Mouse (Mus musculus) stomach, embryonic 15.5 days (tissue): Measurements from ENCODE around the gene Hcn2. TPM values are rescaled to one million over a fixed set of nuclear protein-coding genes. Genes with fewer than 3 reads are reported as not detected.

Source experiments
- ATAC-seq: fragments of 200-750 bp; cut with Nextera tagmentation; 2 replicates; pipeline ENCODE4 v1.8.0; 2017; ENCODE audit warnings: low read depth, moderate number of reproducible peaks, moderate TSS enrichment; ENCODE audit not compliant: insufficient read depth, low FRiP score
- H3K27ac ChIP-seq: fragments of 300-500 bp; sonication (generic); 2 replicates; pipeline ENCODE4 v1.5.1; 2015; ENCODE audit warnings: mild to moderate bottlenecking, inconsistent platforms
- H3K27me3 ChIP-seq: fragments of 300-500 bp; sonication (generic); replicated peaks from 2 replicates; pipeline ENCODE4 v1.6.1; 2015; ENCODE audit warnings: inconsistent platforms
- H3K36me3 ChIP-seq: fragments of 300-500 bp; sonication (generic); 2 replicates; pipeline ENCODE4 v1.6.1; 2015; ENCODE audit warnings: inconsistent platforms
- H3K4me1 ChIP-seq: fragments of 300-500 bp; sonication (generic); 2 replicates; pipeline ENCODE4 v1.6.1; 2015; ENCODE audit warnings: inconsistent platforms
- H3K4me2 ChIP-seq: fragments of 300-500 bp; sonication (generic); 2 replicates; pipeline ENCODE4 v1.6.1; 2015; ENCODE audit warnings: mild to moderate bottlenecking, inconsistent platforms
- H3K4me3 ChIP-seq: fragments of 300-500 bp; sonication (generic); replicated peaks from 2 replicates; pipeline ENCODE4 v1.5.1; 2015; ENCODE audit warnings: inconsistent platforms
- H3K9ac ChIP-seq: fragments of 300-500 bp; sonication (generic); 2 replicates; pipeline ENCODE4 v1.6.1; 2015; ENCODE audit warnings: inconsistent platforms
- H3K9me3 ChIP-seq: fragments of 300-500 bp; sonication (generic); 2 replicates; pipeline ENCODE4 v1.6.1; 2016; ENCODE audit warnings: inconsistent platforms
- WGBS: fragments of 180-500 bp; shearing (Covaris S2); methylation state at CpG from one replicate; pipeline ENCODE4 v1.1.7; 2015; 5-methylcytosine and 5-hydroxymethylcytosine counted together
- polyA plus RNA-seq: library from polyadenylated mRNA; unstranded; fragments of >200 nt; fragmentation: Nextera tagmentation; extraction: Ambion mirVana; gene quantifications from 2 replicates; pipeline ENCODE4 v1.2.1, GENCODE M21; 2015

Gene Hcn2
- polyA plus RNA-seq, 1 experiment from 2014 or later: 0.08 TPM

- Histone ChIP-seq H3K27ac (peak overlapping the region; percentile 88), H3K9ac (no peak overlapping the region), H3K4me3 (peak overlapping the region; percentile 82), H3K36me3 (peaks cover 12% of the 10 kb centered on the region), H3K4me1 (peaks cover 22% of the 10 kb centered on the region), H3K9me3 (no peaks in the 10 kb centered on the region), H3K4me2 (peak overlapping the region; percentile 72), H3K27me3 (no peaks in the 10 kb centered on the region)
- ATAC-seq: peak; percentile 5; the same call in 1 of the 2 replicates
- WGBS: 24% methylated on average over 11 of the region's 11 CpGs
Measured at GRCm38 (mm10) chr10:79680606-79681495, 35.6 kb upstream of the Hcn2 start.

GRCm38 (mm10) chr10:79681591-79682245, 34.7 kb upstream of the Hcn2 start, which contains the start of gene Cdc34:
TSS of gene Cdc34 (plus strand) at chr10:79682195.
- peak; percentile 96 for ATAC-seq
- Histone ChIP-seq H3K4me1 (peaks cover 22% of the 10 kb centered on the region), H3K4me2 (peak within 1 kb of the TSS; percentile 88), H3K27ac (peak within 1 kb of the TSS; percentile 88), H3K9ac (peak within 1 kb of the TSS; percentile 81), H3K4me3 (peak within 1 kb of the TSS; percentile 82), H3K27me3 (no peaks in the 10 kb centered on the region), H3K36me3 (peaks cover 20% of the 10 kb centered on the region), H3K9me3 (no peaks in the 10 kb centered on the region)
- WGBS: under 1% methylated on average over 77 of the region's 84 CpGs

GRCm38 (mm10) chr10:79682551-79682915, 33.9 kb upstream of the Hcn2 start:
- H3K36me3 ChIP-seq: peaks cover 28% of the 10 kb centered on the region
- no peaks in the 10 kb centered on the region for H3K27me3 ChIP-seq
- peak overlapping the region; percentile 79 for H3K27ac ChIP-seq
- no peak for ATAC-seq
- H3K4me2 ChIP-seq: peak overlapping the region; percentile 88
- peaks cover 22% of the 10 kb centered on the region for H3K4me1 ChIP-seq
- 0% methylated on average over 10 of the region's 10 CpGs for WGBS
- peak overlapping the region; percentile 82 for H3K4me3 ChIP-seq
- H3K9me3 ChIP-seq: no peaks in the 10 kb centered on the region
- peak overlapping the region; percentile 81 for H3K9ac ChIP-seq

GRCm38 (mm10) chr10:79682916-79683582, 33.4 kb upstream of the Hcn2 start:
- peak overlapping the region; percentile 82 for H3K4me3 ChIP-seq
- ATAC-seq: no peak
- peak overlapping the region; percentile 81 for H3K9ac ChIP-seq
- no peaks in the 10 kb centered on the region for H3K27me3 ChIP-seq
- H3K4me1 ChIP-seq: peaks cover 22% of the 10 kb centered on the region
- H3K27ac ChIP-seq: peak overlapping the region; percentile 79
- peaks cover 32% of the 10 kb centered on the region for H3K36me3 ChIP-seq
- WGBS: 3% methylated on average over 10 of the region's 10 CpGs
- peak overlapping the region; percentile 88 for H3K4me2 ChIP-seq
- H3K9me3 ChIP-seq: no peaks in the 10 kb centered on the region

GRCm38 (mm10) chr10:79683726-79684640, 32.5 kb upstream of the Hcn2 start:
- Histone ChIP-seq H3K4me1 (peaks cover 22% of the 10 kb centered on the region), H3K36me3 (peaks cover 42% of the 10 kb centered on the region), H3K4me2 (peak overlapping the region; percentile 88), H3K27ac (no peak overlapping the region), H3K27me3 (no peaks in the 10 kb centered on the region), H3K9me3 (no peaks in the 10 kb centered on the region), H3K4me3 (peak overlapping the region; percentile 82), H3K9ac (0 out of 2 replicates have a peak overlapping the region, but pooled peaks have one; percentile 2)
- WGBS: 78% methylated on average over 6 of the region's 6 CpGs
- ATAC-seq: no peak

- Histone ChIP-seq H3K36me3 (peaks cover 47% of the 10 kb centered on the region), H3K27me3 (no peaks in the 10 kb centered on the region)
Measured at GRCm38 (mm10) chr10:79684770-79685600, 31.4 kb upstream of the Hcn2 start.

GRCm38 (mm10) chr10:79686219-79686618, 30.2 kb upstream of the Hcn2 start:
- Histone ChIP-seq H3K4me1 (peaks cover 18% of the 10 kb centered on the region), H3K27ac (no peak overlapping the region), H3K9me3 (no peaks in the 10 kb centered on the region), H3K4me2 (no peak overlapping the region), H3K36me3 (peaks cover 47% of the 10 kb centered on the region), H3K9ac (no peak overlapping the region), H3K4me3 (no peak overlapping the region), H3K27me3 (no peaks in the 10 kb centered on the region)
- no peak for ATAC-seq
- WGBS: 87% methylated on average over 2 of the region's 2 CpGs

More at GRCm38 (mm10) chr10:79684770-79685600, 31.4 kb upstream of the Hcn2 start:
- Histone ChIP-seq H3K9me3 (no peaks in the 10 kb centered on the region), H3K4me3 (no peak overlapping the region), H3K4me2 (no peak overlapping the region), H3K27ac (no peak overlapping the region), H3K4me1 (peaks cover 25% of the 10 kb centered on the region), H3K9ac (no peak overlapping the region)
- ATAC-seq: no peak
- 92% methylated on average over 25 of the region's 25 CpGs for whole genome bisulfite sequencing

- Histone ChIP-seq H3K27me3 (no peaks in the 10 kb centered on the region), H3K9me3 (no peaks in the 10 kb centered on the region), H3K27ac (no peak overlapping the region), H3K4me2 (no peak overlapping the region), H3K9ac (no peak overlapping the region), H3K4me3 (no peak overlapping the region), H3K36me3 (peaks cover 47% of the 10 kb centered on the region), H3K4me1 (peaks cover 17% of the 10 kb centered on the region)
- no peak for ATAC-seq
- 87% methylated on average over 1 of the region's 1 CpGs for WGBS
Measured at GRCm38 (mm10) chr10:79686691-79687090, 29.7 kb upstream of the Hcn2 start.

GRCm38 (mm10) chr10:79687513-79687912, 28.9 kb upstream of the Hcn2 start:
- H3K27me3 ChIP-seq: no peaks in the 10 kb centered on the region
- no peak overlapping the region for H3K4me2 ChIP-seq
- no peak overlapping the region for H3K4me3 ChIP-seq
- WGBS: 95% methylated on average over 6 of the region's 6 CpGs
- H3K4me1 ChIP-seq: peaks cover 17% of the 10 kb centered on the region
- H3K9ac ChIP-seq: no peak overlapping the region
- H3K36me3 ChIP-seq: peaks cover 47% of the 10 kb centered on the region
- H3K9me3 ChIP-seq: no peaks in the 10 kb centered on the region
- ATAC-seq: no peak
- no peak overlapping the region for H3K27ac ChIP-seq

- Histone ChIP-seq H3K36me3 (peaks cover 47% of the 10 kb centered on the region), H3K9me3 (no peaks in the 10 kb centered on the region), H3K4me3 (no peak within 1 kb of the TSS), H3K27me3 (no peaks in the 10 kb centered on the region), H3K4me2 (no peak within 1 kb of the TSS), H3K4me1 (peaks cover 9% of the 10 kb centered on the region), H3K9ac (no peak within 1 kb of the TSS), H3K27ac (no peak within 1 kb of the TSS)
- WGBS: 70% methylated on average over 4 of the region's 4 CpGs
- no peak for ATAC-seq
Measured at GRCm38 (mm10) chr10:79688720-79689119, 27.7 kb upstream of the Hcn2 start, which contains the start of gene Gzmm. TSS of gene Gzmm (plus strand) at chr10:79689020.
